Mouse (Mus musculus) forebrain, embryonic 10.5 days (tissue): ENCODE data around the gene Il10rb. TPM values are rescaled to one million over a fixed set of nuclear protein-coding genes. Genes with fewer than 3 reads are reported as not detected.

Experiments
- DNase-seq: peaks from one replicate; pipeline ENCODE4 v3.0.0-alpha.2; 2017; ENCODE audit warnings: low spot score; ENCODE audit errors: extremely low spot score
- H3K27ac ChIP-seq: fragments of 300-500 bp; sonication (generic); 2 replicates; pipeline ENCODE4 v1.5.1; 2016; ENCODE audit warnings: mild to moderate bottlenecking
- H3K27me3 ChIP-seq: fragments of 300-500 bp; sonication (generic); 2 replicates; pipeline ENCODE4 v1.6.1; 2016; ENCODE audit warnings: mild to moderate bottlenecking; ENCODE audit not compliant: poor library complexity, severe bottlenecking
- H3K36me3 ChIP-seq: fragments of 300-500 bp; sonication (generic); replicated peaks from 2 replicates; pipeline ENCODE4 v1.6.1; 2016; ENCODE audit warnings: mild to moderate bottlenecking, moderate library complexity
- H3K4me1 ChIP-seq: fragments of 300-500 bp; sonication (generic); 2 replicates; pipeline ENCODE4 v1.6.1; 2016
- H3K4me3 ChIP-seq: fragments of 300-500 bp; sonication (generic); 2 replicates; pipeline ENCODE4 v1.5.1; 2016; ENCODE audit warnings: mild to moderate bottlenecking, moderate library complexity
- H3K9me3 ChIP-seq: fragments of 300-500 bp; sonication (generic); 2 replicates; pipeline ENCODE4 v1.6.1; 2016; ENCODE audit warnings: mild to moderate bottlenecking, moderate library complexity
- WGBS: fragments of 180-500 bp; shearing (Covaris S2); methylation state at CpG from one replicate; pipeline ENCODE4 v1.1.7; 2016; 5-methylcytosine and 5-hydroxymethylcytosine counted together
- polyA plus RNA-seq: library from polyadenylated mRNA; unstranded; fragments of >200 nt; fragmentation: Nextera tagmentation; extraction: Ambion mirVana; gene quantifications from 2 replicates; pipeline ENCODE4 v1.2.1, GENCODE M21; 2016

Gene Il10rb
- polyA plus RNA-seq, 1 experiment from 2014 or later: 4.7 TPM

DNA sequence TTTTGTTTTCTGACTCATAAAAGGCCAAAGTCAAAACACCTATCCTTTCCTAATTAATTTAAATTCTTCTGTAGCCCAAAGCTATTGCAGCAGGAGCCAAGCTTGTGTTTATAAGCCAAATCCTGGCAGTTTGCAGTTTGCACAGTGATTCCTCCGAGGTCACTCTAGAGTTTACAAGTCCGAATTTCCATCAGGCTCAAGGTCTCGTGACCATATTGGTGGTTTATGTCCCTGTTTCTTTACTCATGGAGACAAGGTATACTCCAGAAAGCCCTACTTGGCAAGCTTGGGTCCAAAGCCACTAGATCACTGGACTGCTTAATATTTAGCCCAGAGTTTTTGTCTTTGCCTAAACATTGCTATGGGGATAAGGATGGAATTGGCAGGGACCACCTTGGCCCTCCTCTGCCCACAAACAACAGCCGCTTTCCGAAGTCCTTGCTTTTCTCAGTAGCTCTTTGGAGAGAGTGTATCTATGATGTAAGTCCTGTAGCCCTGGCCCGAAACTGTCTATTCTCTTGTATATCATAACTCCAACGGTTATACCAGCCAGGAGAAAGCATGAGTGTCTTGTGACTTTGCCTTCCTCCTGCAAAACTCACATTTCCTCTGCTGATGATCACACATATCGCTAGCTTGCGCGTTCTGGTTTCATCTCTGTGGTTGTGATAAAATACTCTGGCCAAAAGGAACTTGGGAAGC lies 19.4 kb upstream of the Il10rb start:
- H3K36me3 ChIP-seq: peaks cover 64% of the 10 kb centered on the region
- no peak for DNase-seq
- H3K4me1 ChIP-seq: peaks cover 11% of the 10 kb centered on the region
- no peak overlapping the region for H3K4me3 ChIP-seq
- H3K27me3 ChIP-seq: no peaks in the 10 kb centered on the region
- WGBS: 94% methylated on average over 10 of the region's 10 CpGs
- H3K9me3 ChIP-seq: peaks cover 10% of the 10 kb centered on the region; the same call in 1 of the 2 replicates
- no peak overlapping the region for H3K27ac ChIP-seq

DNA sequence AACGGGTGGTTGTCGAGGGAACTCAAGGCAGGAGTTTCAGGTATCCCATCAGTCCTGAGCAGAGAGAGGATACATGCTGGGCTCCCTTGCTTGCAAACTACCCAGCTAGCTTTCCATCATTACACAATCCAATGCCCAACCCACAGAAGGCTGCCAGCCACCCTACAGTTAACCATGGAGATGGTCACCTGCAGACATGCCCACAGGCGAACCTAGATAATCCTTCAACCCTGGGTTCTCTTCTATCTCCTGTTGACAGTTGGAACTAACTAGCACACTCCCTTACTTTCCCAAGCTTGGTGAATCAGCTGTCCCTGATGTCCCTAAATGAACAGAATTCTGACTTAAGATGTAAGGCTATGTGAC lies 18.9 kb upstream of the Il10rb start:
- Histone ChIP-seq H3K27me3 (no peaks in the 10 kb centered on the region), H3K36me3 (peaks cover 64% of the 10 kb centered on the region), H3K4me3 (no peak overlapping the region), H3K4me1 (peaks cover 11% of the 10 kb centered on the region), H3K27ac (no peak overlapping the region), H3K9me3 (peaks cover 10% of the 10 kb centered on the region; the same call in 1 of the 2 replicates)
- DNase-seq: no peak
- 89% methylated on average over 3 of the region's 3 CpGs for WGBS

DNA sequence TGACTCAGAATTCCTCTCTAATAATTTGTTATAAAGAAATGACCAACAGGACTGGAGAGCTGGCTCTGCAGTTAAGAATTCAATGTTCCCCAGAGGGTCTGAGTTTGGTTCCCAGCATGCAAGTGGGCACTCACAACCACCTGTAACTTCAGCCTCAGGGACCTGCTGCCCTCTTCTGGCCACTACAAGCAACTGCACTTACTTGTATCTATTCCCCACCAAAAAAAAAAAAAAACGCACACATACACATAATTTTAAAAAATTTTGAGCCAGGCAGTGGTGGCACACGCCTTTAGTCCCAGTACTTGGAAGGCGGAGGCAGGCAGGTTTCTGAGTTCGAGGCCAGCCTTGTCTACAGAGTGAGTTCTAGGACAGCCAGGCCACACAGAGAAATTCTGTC lies 15.9 kb upstream of the Il10rb start:
- peaks cover 10% of the 10 kb centered on the region; the same call in 1 of the 2 replicates for H3K9me3 ChIP-seq
- H3K4me1 ChIP-seq: peaks cover 7% of the 10 kb centered on the region
- DNase-seq: no peak
- 89% methylated on average over 4 of the region's 4 CpGs for WGBS
- no peaks in the 10 kb centered on the region for H3K27me3 ChIP-seq
- H3K36me3 ChIP-seq: peaks cover 78% of the 10 kb centered on the region
- H3K27ac ChIP-seq: no peak overlapping the region
- no peak overlapping the region for H3K4me3 ChIP-seq

DNA sequence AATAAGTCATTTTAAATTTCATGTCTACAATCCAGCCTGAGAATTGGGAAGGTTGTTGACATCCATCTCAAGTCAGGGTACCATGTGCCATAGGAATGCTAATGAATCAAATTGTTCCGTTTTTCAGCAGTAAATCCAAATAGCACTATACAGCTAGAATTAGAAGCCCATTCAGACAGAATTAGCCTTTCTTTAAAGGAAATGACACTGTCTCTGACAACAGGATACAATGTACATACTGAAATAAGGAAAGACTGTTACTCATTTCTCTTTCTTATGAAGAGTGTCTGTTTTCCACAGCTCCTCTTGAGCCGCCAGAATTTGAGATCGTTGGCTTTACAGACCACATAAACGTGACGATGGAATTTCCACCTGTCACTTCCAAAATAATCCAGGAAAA lies 14.5 kb upstream of the Il10rb start, which contains the start of gene Gm21970:
Gene Gm21970 (plus strand): TSS at position 301 of the 400 bp plus-strand sequence.
- Histone ChIP-seq H3K9me3 (peaks cover 10% of the 10 kb centered on the region; the same call in 1 of the 2 replicates), H3K4me3 (no peak within 1 kb of the TSS), H3K4me1 (peaks cover 4% of the 10 kb centered on the region; the same call in 1 of the 2 replicates), H3K36me3 (peaks cover 87% of the 10 kb centered on the region), H3K27me3 (no peaks in the 10 kb centered on the region), H3K27ac (no peak within 1 kb of the TSS)
- WGBS: 93% methylated on average over 5 of the region's 5 CpGs
- no peak for DNase-seq

DNA sequence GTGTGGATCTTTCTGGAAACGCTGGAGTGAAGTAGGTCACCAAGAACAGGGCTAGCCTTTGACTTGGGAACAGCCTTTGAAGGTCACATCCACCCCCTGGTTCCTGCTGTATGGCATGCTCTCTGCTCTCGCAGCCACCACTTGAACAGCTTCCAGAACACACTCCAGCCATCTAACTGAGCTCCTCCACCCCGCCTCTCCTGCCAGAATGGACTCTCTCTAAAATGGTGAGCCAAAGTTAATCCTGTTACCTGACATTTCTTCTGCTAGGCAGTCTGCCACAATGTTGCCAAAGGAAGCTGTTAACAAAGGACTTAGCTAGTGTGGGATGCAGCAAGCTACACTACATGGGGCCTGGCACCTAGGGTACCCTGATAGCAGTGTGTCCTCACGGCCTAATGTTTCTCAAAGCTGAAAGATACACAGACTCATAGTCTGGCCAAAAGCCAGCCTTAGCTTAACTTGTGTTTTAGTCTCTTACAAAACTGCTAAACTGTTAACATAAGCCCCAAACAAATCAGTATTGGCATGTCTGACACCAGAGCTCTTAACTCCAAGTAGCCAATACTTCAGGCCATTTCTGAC lies 11.0 kb upstream of the Il10rb start:
- Histone ChIP-seq H3K27me3 (no peaks in the 10 kb centered on the region), H3K4me3 (no peak overlapping the region), H3K9me3 (peaks cover 2% of the 10 kb centered on the region; the same call in 1 of the 2 replicates), H3K4me1 (peaks cover 4% of the 10 kb centered on the region; the same call in 1 of the 2 replicates), H3K27ac (no peak overlapping the region), H3K36me3 (peaks cover 60% of the 10 kb centered on the region)
- 83% methylated on average over 4 of the region's 4 CpGs for WGBS
- no peak for DNase-seq

DNA sequence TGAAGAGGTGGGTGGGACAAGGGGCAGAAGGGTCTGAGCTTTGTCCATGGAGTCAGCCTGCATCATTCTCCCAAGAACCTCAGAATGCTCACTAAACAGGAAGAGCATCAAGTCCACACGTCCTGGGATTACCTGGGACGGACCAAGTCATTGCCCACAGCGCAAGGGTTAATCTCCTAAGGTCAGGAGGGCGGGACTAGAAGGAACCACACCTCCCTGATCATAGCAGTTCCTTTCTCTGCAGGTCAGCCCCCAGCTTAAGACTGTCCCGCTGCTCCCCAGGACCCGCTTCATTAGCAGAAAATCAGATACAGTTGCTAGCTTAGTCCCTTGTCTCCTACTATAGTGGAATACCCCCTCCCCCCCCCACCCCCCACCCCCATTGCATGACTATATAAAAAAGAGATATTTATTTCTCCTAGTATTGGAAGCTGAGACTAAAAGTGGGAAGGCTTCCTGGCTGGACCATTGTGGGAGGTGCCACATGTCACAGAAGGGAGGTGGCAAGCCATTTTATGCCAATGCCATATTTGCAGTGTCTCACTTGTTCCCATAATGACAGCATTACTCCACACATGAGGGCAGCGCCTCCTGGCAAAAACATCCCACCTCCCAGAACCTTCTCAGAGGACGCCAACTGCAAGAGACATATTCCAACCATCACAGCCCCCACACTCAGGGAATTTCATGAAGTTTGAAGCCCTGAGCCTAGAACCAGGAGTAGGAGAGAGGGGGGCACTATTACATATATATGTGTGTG lies 10.2 kb upstream of the Il10rb start:
- Histone ChIP-seq H3K36me3 (peaks cover 63% of the 10 kb centered on the region), H3K4me1 (peaks cover 4% of the 10 kb centered on the region; the same call in 1 of the 2 replicates), H3K4me3 (no peak overlapping the region), H3K27me3 (no peaks in the 10 kb centered on the region), H3K27ac (no peak overlapping the region), H3K9me3 (no peaks in the 10 kb centered on the region)
- 43% methylated on average over 8 of the region's 8 CpGs for WGBS
- no peak for DNase-seq

DNA sequence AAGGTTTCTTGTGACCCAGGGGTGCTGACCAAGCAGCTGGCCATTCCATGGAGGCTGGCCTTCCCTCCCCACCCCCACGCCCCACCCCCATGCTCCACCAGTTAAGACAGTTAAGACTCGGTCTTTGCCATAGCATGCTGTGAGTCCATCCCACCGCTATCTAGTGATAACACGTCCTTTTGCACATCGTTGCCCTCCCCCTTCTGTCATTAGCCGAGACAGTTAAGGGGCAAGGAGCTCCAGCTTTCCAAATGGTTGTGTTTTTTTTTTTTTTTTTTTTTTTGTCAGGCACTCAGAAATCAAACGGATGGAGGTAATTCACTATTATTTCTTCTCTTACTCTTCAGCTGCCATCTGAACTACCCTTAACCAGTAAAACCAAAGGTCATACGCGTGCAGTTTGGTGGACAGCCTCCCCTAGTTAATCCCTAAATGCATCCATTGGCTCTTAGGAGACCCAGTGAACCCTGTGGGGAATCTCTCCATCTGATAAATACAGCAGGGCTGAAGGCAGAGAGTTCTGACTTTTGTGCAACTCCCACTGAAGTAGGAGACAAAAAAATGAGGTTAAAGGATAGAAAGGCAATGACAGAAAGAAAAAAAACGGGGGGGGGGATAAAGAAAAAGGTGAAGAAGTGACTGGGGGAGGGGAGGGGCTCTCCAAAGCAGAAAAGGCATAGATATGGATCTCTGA lies 9.0 kb upstream of the Il10rb start:
- H3K27ac ChIP-seq: no peak overlapping the region
- H3K4me1 ChIP-seq: peaks cover 4% of the 10 kb centered on the region; the same call in 1 of the 2 replicates
- H3K36me3 ChIP-seq: peaks cover 58% of the 10 kb centered on the region
- H3K9me3 ChIP-seq: no peaks in the 10 kb centered on the region
- H3K4me3 ChIP-seq: no peak overlapping the region
- H3K27me3 ChIP-seq: no peaks in the 10 kb centered on the region
- 77% methylated on average over 10 of the region's 10 CpGs for WGBS
- no peak for DNase-seq

DNA sequence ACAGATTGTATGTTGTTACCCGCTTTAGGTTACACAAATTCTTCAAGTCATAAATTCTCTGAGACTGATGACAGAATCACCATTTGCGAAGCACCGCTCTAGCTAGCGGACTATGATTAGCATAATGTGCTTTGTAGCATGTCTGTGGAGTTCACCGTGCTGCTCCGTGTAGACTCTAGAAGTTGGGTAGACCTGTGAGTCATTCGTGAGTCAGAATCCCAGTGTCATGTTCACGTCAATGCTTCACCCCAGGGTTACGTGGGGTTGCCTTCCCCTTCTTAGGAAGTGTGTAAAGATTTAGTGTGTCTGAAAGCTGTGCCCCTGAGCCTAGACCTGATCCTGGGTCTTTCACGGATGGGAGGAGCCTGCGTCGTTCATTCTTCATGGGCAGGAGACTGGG lies 7.9 kb upstream of the Il10rb start:
- peaks cover 53% of the 10 kb centered on the region for H3K36me3 ChIP-seq
- 93% methylated on average over 12 of the region's 12 CpGs for WGBS

DNA sequence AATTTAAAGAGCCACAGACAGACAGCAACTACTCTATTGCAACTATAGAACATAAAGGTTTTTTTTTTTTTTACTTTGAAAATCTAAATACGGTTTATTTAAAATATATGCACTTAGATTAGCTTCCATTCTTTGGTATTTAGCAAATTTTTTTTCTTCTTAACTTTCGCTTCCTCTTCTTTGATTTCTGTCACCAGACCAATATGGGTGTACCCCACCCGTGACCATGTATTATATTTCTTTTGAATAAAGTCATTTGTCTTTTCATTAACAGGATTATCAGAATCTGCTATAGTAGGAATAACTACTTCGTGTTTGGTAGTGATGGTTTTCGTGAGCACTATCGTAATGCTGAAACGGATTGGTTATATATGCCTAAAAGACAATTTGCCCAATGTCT lies 7.0 kb upstream of the Il10rb start:
- Histone ChIP-seq H3K4me3 (no peak overlapping the region), H3K9me3 (no peaks in the 10 kb centered on the region), H3K27me3 (no peaks in the 10 kb centered on the region), H3K27ac (no peak overlapping the region), H3K36me3 (peaks cover 53% of the 10 kb centered on the region), H3K4me1 (peaks cover 4% of the 10 kb centered on the region; the same call in 1 of the 2 replicates)
- no peak for DNase-seq
- WGBS: 96% methylated on average over 7 of the region's 7 CpGs

More for the DNA sequence above, 7.9 kb upstream of the Il10rb start:
- H3K4me1 ChIP-seq: peaks cover 4% of the 10 kb centered on the region; the same call in 1 of the 2 replicates
- no peaks in the 10 kb centered on the region for H3K9me3 ChIP-seq
- no peak for DNase-seq
- no peaks in the 10 kb centered on the region for H3K27me3 ChIP-seq
- no peak overlapping the region for H3K4me3 ChIP-seq
- H3K27ac ChIP-seq: no peak overlapping the region

DNA sequence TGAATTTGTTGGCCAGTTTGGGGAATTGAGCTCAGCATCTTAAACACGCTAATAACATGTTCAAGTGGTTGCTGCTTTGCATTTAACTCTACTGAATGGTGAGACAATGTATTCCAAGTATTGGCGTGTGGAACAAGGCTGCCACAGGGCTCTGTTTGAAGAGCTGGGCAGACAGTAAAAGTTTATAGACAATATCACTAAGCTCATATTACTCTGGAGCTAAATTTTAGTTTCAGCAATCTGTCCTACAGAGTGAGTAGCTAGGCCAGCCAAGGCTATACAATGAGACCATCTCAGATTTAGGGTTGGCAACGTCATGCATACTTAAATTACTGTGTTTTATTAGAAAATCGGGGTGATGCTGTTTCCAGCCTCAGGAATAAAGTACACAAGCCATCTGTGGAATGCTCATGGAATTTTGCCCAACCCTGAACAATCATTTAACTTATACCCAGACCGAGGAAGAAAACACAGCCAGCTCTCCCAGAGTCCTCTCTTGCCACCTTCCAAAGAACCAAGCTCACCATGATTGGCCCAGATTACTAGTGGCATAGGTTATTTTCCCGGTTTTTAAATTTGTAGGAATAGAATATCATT lies 4.3 kb upstream of the Il10rb start:
- Histone ChIP-seq H3K9me3 (no peaks in the 10 kb centered on the region), H3K27me3 (peaks cover 7% of the 10 kb centered on the region; the same call in 1 of the 2 replicates), H3K36me3 (peaks cover 35% of the 10 kb centered on the region), H3K4me3 (no peak overlapping the region), H3K27ac (no peak overlapping the region), H3K4me1 (peaks cover 12% of the 10 kb centered on the region)
- no peak for DNase-seq
- 90% methylated on average over 6 of the region's 6 CpGs for WGBS

DNA sequence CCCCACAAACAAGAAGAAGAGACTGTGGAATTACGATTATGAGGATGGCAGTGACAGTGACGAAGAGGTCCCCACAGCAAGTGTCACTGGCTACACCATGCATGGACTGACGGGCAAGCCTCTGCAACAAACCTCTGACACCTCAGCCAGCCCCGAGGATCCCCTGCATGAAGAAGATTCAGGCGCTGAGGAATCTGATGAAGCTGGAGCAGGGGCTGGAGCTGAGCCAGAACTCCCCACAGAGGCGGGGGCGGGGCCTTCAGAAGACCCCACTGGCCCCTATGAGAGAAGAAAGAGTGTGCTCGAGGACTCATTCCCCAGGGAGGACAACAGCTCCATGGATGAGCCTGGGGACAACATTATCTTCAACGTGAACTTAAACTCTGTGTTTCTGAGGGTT lies 2.2 kb upstream of the Il10rb start:
- Histone ChIP-seq H3K4me1 (peaks cover 17% of the 10 kb centered on the region), H3K36me3 (peaks cover 28% of the 10 kb centered on the region), H3K9me3 (no peaks in the 10 kb centered on the region), H3K27ac (no peak overlapping the region), H3K27me3 (peaks cover 12% of the 10 kb centered on the region; the same call in 1 of the 2 replicates), H3K4me3 (no peak overlapping the region)
- no peak for DNase-seq
- 80% methylated on average over 9 of the region's 9 CpGs for WGBS

DNA sequence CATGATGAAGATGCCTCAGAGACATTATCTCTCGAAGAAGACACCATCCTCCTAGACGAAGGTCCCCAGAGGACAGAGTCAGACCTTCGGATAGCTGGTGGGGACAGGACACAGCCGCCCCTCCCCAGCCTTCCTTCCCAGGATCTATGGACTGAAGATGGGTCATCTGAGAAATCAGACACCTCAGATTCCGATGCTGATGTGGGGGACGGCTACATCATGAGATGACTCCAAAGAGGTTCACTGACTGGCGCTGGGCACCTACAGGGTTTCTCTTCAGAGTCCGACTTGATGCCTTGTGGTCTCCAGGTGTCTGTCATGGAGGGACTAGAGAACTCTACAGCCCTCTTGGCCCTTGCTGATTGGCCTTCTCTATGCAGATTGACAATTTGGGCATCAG lies 1.8 kb upstream of the Il10rb start:
- Histone ChIP-seq H3K9me3 (no peaks in the 10 kb centered on the region), H3K4me1 (peaks cover 17% of the 10 kb centered on the region), H3K27me3 (peaks cover 12% of the 10 kb centered on the region; the same call in 1 of the 2 replicates), H3K36me3 (peaks cover 28% of the 10 kb centered on the region), H3K4me3 (no peak overlapping the region), H3K27ac (no peak overlapping the region)
- 90% methylated on average over 8 of the region's 8 CpGs for WGBS
- no peak for DNase-seq
